8 mouse cellular contexts compared by ENCODE assay signal in genomic region chr4:129263225-129264021, GRCm38 (mm10). TPM values are rescaled to one million over a fixed set of nuclear protein-coding genes. Genes with fewer than 3 reads are reported as not detected.
DNase-seq lines count a peak whose midpoint lies in the region; ATAC-seq lines count a peak whose summit lies in the region.

No protein-coding gene starts in this region.

- peak overlapping the region; percentile 19; the same call in 1 of the 2 replicates for H3K9ac ChIP-seq in heart, embryonic 16.5 days (ENCODE audit: low read length)

- WGBS in heart, embryonic 16.5 days: 21% methylated on average over 19 of the region's 19 CpGs

- H3K27ac ChIP-seq in heart, embryonic 16.5 days (ENCODE audit: low read length): peak overlapping the region; percentile 40; the same call in 1 of the 2 replicates

- H3K9me3 ChIP-seq in heart, embryonic 16.5 days (replicated peaks; ENCODE audit: control insufficient read depth, low read length): no peaks in the 10 kb centered on the region

- ATAC-seq in heart, embryonic 16.5 days (replicated peaks; ENCODE audit: extremely low read depth, insufficient read depth, low FRiP score): peak; percentile 81

- no peak overlapping the region for H3K4me3 ChIP-seq in heart, embryonic 16.5 days (ENCODE audit: low read length)

- peaks cover 2% of the 10 kb centered on the region for H3K27me3 ChIP-seq in heart, embryonic 16.5 days (ENCODE audit: control insufficient read depth, insufficient read depth, low read length)

- H3K4me2 ChIP-seq in heart, embryonic 16.5 days (ENCODE audit: low read depth, low read length): no peak overlapping the region

- peaks cover 15% of the 10 kb centered on the region for H3K4me1 ChIP-seq in heart, embryonic 16.5 days (ENCODE audit: control insufficient read depth, insufficient read depth, low read length)

- no peaks in the 10 kb centered on the region for H3K36me3 ChIP-seq in heart, embryonic 16.5 days (ENCODE audit: control insufficient read depth, insufficient read depth)

- peak; percentile 39 for DNase-seq in layer of hippocampus, adult 11-12 months (ENCODE audit: low spot score)
- DNase-seq in layer of hippocampus, postnatal 14 days (ENCODE audit: low spot score in 2 of 2): no peak
- peak; percentile 88 for DNase-seq in ZHBTc4 (ENCODE audit: low read depth, low spot score)
- DNase-seq in embryo, embryonic 9.5 days (ENCODE audit: extremely low spot score): peak; percentile 59
- DNase-seq in kidney, postnatal 4 days: peak; percentile 69 to 79
- peak; percentile 82 for DNase-seq in lung, postnatal 36 days
- peak; percentile 47 for DNase-seq in testis, postnatal 14 days (ENCODE audit: low spot score)

RNA-seq across cellular contexts. Expression of gene C77080, which starts 2.2 kb away (rescaled TPM):
- 10 to 100 TPM; 10.7 to 11.7 TPM for total RNA-seq in layer of hippocampus, postnatal 14 days (2021)
- 2.2 and 2.3 TPM in 2 replicates for polyA plus RNA-seq in heart, embryonic 16.5 days (2015; fragmentation: Nextera tagmentation; extraction: Ambion mirVana)

RNA-seq across cellular contexts. Expression of gene Sync, which starts 24.0 kb away (rescaled TPM):
- 1 to 10 TPM; 1.2 TPM for total RNA-seq in layer of hippocampus, postnatal 14 days (2021)
- polyA plus RNA-seq in heart, embryonic 16.5 days (2015; fragmentation: Nextera tagmentation; extraction: Ambion mirVana): 1.8 and 1.9 TPM in 2 replicates

Comparison
In these comparisons a context has a peak if more than half of its experiments do, and no peak if none do; other contexts are left out.
1. DNase-seq: peak in layer of hippocampus, adult 11-12 months (single experiment), ZHBTc4 (single experiment), embryo, embryonic 9.5 days (single experiment), kidney, postnatal 4 days (2 of 2), lung, postnatal 36 days (single experiment) and testis, postnatal 14 days (single experiment); none in layer of hippocampus, postnatal 14 days (0 of 2).